Mouse (Mus musculus): ENCODE data around the gene Olfr70.

Gene Olfr70

DNA sequence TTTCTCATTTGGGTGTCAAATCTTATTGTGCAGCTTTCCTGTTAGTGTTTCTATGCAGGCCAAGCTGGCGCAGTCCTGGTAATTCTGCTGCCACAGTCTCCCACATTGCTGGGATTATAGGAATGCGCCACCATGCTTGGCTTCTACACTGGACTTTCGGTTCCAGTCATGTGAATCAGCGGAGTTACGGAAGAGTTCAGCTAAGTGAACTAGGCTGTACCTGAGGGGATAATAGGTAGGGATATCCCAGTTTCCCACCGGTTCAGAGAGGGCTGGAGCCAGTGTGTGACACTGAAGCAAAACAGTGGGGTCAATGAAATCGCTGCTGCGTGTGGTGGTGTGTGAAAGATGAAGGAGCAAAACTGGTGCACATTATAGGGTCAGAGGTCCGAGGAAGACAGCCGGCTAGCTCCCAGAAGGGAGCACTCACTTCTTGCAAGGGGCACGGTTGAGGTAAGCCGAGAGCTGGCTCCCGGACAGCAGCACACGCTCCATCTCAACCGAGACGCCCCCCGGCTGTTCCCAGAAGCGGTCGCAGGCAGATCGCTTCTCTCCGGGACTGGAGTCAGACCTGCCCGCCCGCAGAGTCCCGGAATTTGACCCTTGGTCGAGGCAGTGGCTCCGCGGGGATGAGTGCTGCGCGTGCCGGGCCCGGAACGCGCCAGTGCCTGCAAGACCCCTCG, 44.8 kb downstream of the Olfr70 start:
- no peak for DNase-seq (ENCODE audit: low spot score in 2 of 2)

DNA sequence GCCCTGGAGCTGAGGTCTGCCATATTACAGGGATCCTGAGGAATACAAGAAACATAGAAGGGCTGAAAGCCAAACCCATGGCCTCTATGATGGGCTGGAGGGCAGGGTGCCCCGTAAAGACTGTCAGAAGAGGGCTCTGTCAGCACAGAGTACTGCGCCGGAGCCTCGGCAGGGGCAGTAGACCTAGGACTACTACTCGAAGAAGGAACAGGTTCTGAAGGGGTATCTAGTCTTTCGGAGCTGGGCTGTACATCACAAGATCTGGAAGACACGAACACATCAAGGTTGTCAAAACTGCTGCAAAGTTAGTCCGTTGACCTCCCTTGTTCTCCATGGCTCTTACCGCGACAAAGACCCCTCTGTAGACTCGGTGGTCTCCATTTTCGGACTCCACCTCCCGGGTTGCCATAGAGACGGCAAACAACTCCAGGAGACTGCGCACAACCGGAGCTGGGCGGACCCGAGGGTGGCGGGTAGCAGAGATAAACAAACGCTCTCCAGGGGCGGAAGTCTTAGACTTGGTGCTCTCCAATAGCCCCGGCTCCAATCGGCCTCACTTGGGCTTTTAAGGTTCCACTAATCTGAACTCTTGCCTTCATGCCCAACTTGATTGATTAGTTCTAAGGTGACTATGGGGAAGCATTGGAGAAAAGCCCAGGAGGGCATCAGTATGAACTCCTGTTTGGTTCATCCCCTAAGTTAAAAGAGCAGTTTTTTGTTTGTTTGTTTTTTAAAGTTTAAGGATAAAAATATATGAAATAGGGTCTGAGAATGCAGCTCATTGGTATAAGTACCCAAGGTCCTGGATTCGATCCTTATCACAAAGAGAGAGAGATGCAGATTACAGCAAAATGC, 47.2 kb downstream of the Olfr70 start, which contains the start of gene Spag8:
Gene Spag8, minus strand, starts transcription at position 434 of the 855 bp plus-strand sequence.
- DNase-seq (ENCODE audit: low spot score in 2 of 2): no peak

DNA sequence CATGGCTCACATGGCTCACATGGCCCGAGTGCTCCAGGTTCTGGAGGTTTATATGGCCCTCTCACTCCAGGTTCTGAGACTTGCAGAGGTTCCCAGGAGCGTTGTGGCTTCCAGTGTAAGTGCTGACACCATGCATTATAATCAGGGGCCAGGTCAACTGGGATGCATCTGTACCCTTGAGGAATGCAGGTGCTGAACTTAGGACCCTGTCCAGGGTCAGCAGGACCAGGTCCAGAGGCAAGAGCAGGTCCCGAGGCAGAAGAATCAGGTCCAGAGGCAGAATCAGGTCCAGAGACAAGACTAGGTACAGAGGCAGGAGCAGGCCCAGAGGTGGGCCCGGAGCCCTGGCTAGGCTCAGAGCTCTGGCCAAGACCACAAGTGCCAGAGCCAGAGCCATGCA, 47.9 kb downstream of the Olfr70 start:
- no peak for DNase-seq (ENCODE audit: low spot score in 2 of 2)

DNA sequence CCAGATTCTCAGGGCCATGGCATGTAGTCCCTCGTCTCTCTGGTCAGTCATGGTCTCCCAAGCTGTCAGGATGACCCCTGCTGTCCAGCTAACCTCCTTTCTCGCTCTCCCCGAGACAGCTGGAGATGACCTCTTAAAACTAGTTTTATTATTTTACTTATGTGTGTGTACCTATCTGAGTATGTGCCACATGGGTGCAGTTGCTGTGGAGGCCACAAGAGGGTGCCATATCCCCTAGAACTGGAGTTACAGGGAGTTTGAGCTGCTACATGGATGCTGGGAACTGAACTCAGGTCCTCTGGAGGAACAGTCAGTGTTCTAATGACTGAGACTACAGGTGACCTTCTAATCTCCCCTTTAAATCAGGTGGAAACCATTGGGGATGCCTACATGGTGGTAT, 50.8 kb downstream of the Olfr70 start:
- DNase-seq (ENCODE audit: low spot score in 2 of 2): no peak
